Mouse (Mus musculus): ENCODE results near the gene Mrgpre. TPM values are rescaled to one million over a fixed set of nuclear protein-coding genes. Genes with fewer than 3 reads are reported as not detected.

The Mrgpre gene
- 1.1 TPM for total RNA-seq (2023)

GRCm38 (mm10) chr7:143783996-143784829, at the start of gene Mrgpre:
Gene Mrgpre (minus strand): TSS chr7:143784500.

GRCm38 (mm10) chr7:143822375-143823265, 38.3 kb upstream of the Mrgpre start, which contains the start of the genes Nadsyn1 and Dhcr7:
Gene Nadsyn1 (minus strand): TSS chr7:143822849.
Gene Dhcr7 (plus strand): TSS chr7:143823145.

GRCm38 (mm10) chr7:143766893-143767292, 17.4 kb downstream of the Mrgpre start, which contains the start of gene Mrgprg:
Gene Mrgprg (minus strand): TSS chr7:143766993.

GRCm38 (mm10) chr7:143756125-143757026, 27.9 kb downstream of the Mrgpre start, which contains the start of gene Osbpl5:
Gene Osbpl5 (minus strand): TSS chr7:143756985.

Other genes starting within 250 kb of the Mrgpre start
- 245 TPM for gene Nap1l4, start 235.4 kb downstream of the Mrgpre start, total RNA-seq (2023)
- gene Cars, start 184.4 kb downstream of the Mrgpre start, total RNA-seq (2023), result 65.7 TPM
- gene Tnfrsf26, start 155.8 kb downstream of the Mrgpre start, total RNA-seq (2023), result 29.8 TPM
- 19.1 TPM for gene Tnfrsf22, start 134.8 kb downstream of the Mrgpre start, total RNA-seq (2023)
- 4.3 TPM for gene Tnfrsf23, start 98.6 kb downstream of the Mrgpre start, total RNA-seq (2023)
- gene Osbpl5, start 27.5 kb downstream of the Mrgpre start, total RNA-seq (2023), result 32.5 TPM
- not detected for gene Mrgprg, start 17.5 kb downstream of the Mrgpre start, total RNA-seq (2023)
- gene Nadsyn1, start 38.3 kb upstream of the Mrgpre start, total RNA-seq (2023), result 16.5 TPM
- gene Dhcr7, start 38.6 kb upstream of the Mrgpre start, total RNA-seq (2023), result 30.3 TPM
- gene Gm498, start 82.3 kb upstream of the Mrgpre start, total RNA-seq (2023), result not detected
- not detected for gene Shank2, start 217.4 kb upstream of the Mrgpre start, total RNA-seq (2023)

Data from CD4-positive naive resting alpha-beta T cell, adult 57 days (primary cell).